Mouse (Mus musculus): ENCODE measurements at regions not wholly inside any gene's neighbourhood (a gene's known extent, or its start where the extent isn't known, plus 50 kb on each side); places are given as distances from the start of the nearest gene placed in this dataset.

GRCm38 (mm10) chr6:50777827-50778226 lies 123.6 kb upstream of the Npvf start:
- TF ChIP-seq CTCF (IDR thresholded peaks at IDR 0.05; ENCODE audit: insufficient read depth, low read depth, low read length) (no peak), POLR2A (IDR thresholded peaks at IDR 0.05; ENCODE audit: insufficient read depth, low read depth, low read length) (no peak)
